Mouse (Mus musculus) embryo, embryonic 11 days (tissue): ENCODE data around the gene Ormdl3.

Source experiments
- DNase-seq: peaks from one replicate; pipeline ENCODE4 v3.0.0-alpha.2; 2015

The Ormdl3 gene

GRCm38 (mm10) chr11:98587684-98588546 is 747 bp upstream of the Ormdl3 start:
- DNase-seq: peak; percentile 76

GRCm38 (mm10) chr11:98586087-98586891 is 879 bp downstream of the Ormdl3 start:
- no peak for DNase-seq

- no peak for DNase-seq
Measured at GRCm38 (mm10) chr11:98584629-98585177, 2.5 kb downstream of the Ormdl3 start.

- DNase-seq: no peak
Measured at GRCm38 (mm10) chr11:98584146-98584545, 3.0 kb downstream of the Ormdl3 start.

- no peak for DNase-seq
Measured at GRCm38 (mm10) chr11:98583571-98583970, 3.6 kb downstream of the Ormdl3 start.

GRCm38 (mm10) chr11:98583265-98583552 is 4.0 kb downstream of the Ormdl3 start:
- DNase-seq: no peak

- DNase-seq: no peak
Measured at GRCm38 (mm10) chr11:98582551-98583264, 4.5 kb downstream of the Ormdl3 start.

GRCm38 (mm10) chr11:98582030-98582388 is 5.2 kb downstream of the Ormdl3 start:
- DNase-seq: no peak

GRCm38 (mm10) chr11:98581286-98582029 is 5.7 kb downstream of the Ormdl3 start:
- no peak for DNase-seq

GRCm38 (mm10) chr11:98580301-98581121 is 6.7 kb downstream of the Ormdl3 start:
- no peak for DNase-seq

- DNase-seq: no peak
Measured at GRCm38 (mm10) chr11:98577776-98578175, 9.4 kb downstream of the Ormdl3 start.

GRCm38 (mm10) chr11:98569461-98569860 is 17.7 kb downstream of the Ormdl3 start:
- no peak for DNase-seq

GRCm38 (mm10) chr11:98568326-98568725 is 18.8 kb downstream of the Ormdl3 start:
- no peak for DNase-seq

- DNase-seq: no peak
Measured at GRCm38 (mm10) chr11:98563921-98564414, 23.2 kb downstream of the Ormdl3 start.

- no peak for DNase-seq
Measured at GRCm38 (mm10) chr11:98563025-98563424, 24.1 kb downstream of the Ormdl3 start.

GRCm38 (mm10) chr11:98560942-98561341 is 26.2 kb downstream of the Ormdl3 start:
- peak; percentile 22 for DNase-seq

GRCm38 (mm10) chr11:98555124-98555700 is 32.0 kb downstream of the Ormdl3 start:
- DNase-seq: no peak

GRCm38 (mm10) chr11:98553966-98554365 is 33.2 kb downstream of the Ormdl3 start:
- DNase-seq: no peak

- peak; percentile 96 for DNase-seq
Measured at GRCm38 (mm10) chr11:98550975-98551828, 36.0 kb downstream of the Ormdl3 start, which contains the start of gene Zpbp2. Gene Zpbp2 (plus strand): TSS chr11:98551097.
